Mouse (Mus musculus) adrenal gland, adult 18-20 months (tissue): ENCODE data around the gene Vmn1r103. TPM values are rescaled to one million over a fixed set of nuclear protein-coding genes. Genes with fewer than 3 reads are reported as not detected.
"Not testable (repeated sequence)": the region's sequence is repeated elsewhere in the genome, so short reads cannot be mapped to it uniquely, and the experiment has no call there.

Experiments
- DNase-seq, 2 experiments: peaks; one replicate each; pipeline ENCODE4 v3.0.0; 2021 to 2022; ENCODE audit warnings: low spot score in 2 of 2
- long read RNA-seq, 2 experiments: library from polyadenylated mRNA; stranded (forward); transcript quantifications; one replicate each; pipeline ENCODE4 v2.0.0; 2021
- total RNA-seq, 2 experiments: library from RNA; stranded (reverse); gene quantifications; 1 replicate in 1 of 2; 2 replicates in 1 of 2; pipeline ENCODE4 v1.2.3; 2021

The Vmn1r103 gene
- not detected for total RNA-seq
- long read RNA-seq, experiment 1 = 0 reads
- long read RNA-seq, experiment 2 = 0 reads

GRCm38 (mm10) chr7:20510434-20510833 is at the start of gene Vmn1r103:
Gene Vmn1r103 (minus strand): TSS chr7:20510534.
- not testable (repeated sequence) for DNase-seq

- DNase-seq = not testable (repeated sequence)
Observed at GRCm38 (mm10) chr7:20545657-20546056, 35.3 kb upstream of the Vmn1r103 start, which contains the start of gene Gm5726. Gene Gm5726 (minus strand): TSS chr7:20545757.

GRCm38 (mm10) chr7:20533537-20533936 is 23.2 kb upstream of the Vmn1r103 start, which contains the start of gene Vmn1r104:
Gene Vmn1r104 (plus strand): TSS chr7:20533837.
- not testable (repeated sequence) for DNase-seq

GRCm38 (mm10) chr7:20474825-20475224 is 35.5 kb downstream of the Vmn1r103 start, which contains the start of gene Gm10670:
Gene Gm10670 (minus strand): TSS chr7:20474925.
- not testable (repeated sequence) for DNase-seq

Other genes with a start within 250 kb of the Vmn1r103 start
- gene Gm5890, start 247.7 kb downstream of the Vmn1r103 start, total RNA-seq = not detected
- not detected for gene Gm4133, start 176.5 kb downstream of the Vmn1r103 start, total RNA-seq
- not detected for gene Gm5728, start 135.1 kb downstream of the Vmn1r103 start, total RNA-seq
- gene Vmn1r100, start 92.6 kb downstream of the Vmn1r103 start, total RNA-seq = not detected
- not detected for gene Vmn1r101, start 67.9 kb downstream of the Vmn1r103 start, total RNA-seq
- not detected for gene Gm10670, start 35.6 kb downstream of the Vmn1r103 start, total RNA-seq
- not detected for gene Vmn1r104, start 23.3 kb upstream of the Vmn1r103 start, total RNA-seq
- not detected for gene Gm5726, start 35.2 kb upstream of the Vmn1r103 start, total RNA-seq
- gene Gm4141, start 65.7 kb upstream of the Vmn1r103 start, total RNA-seq = not detected
- not detected for gene Gm4513, start 88.5 kb upstream of the Vmn1r103 start, total RNA-seq
- not detected for gene Vmn1r107, start 158.4 kb upstream of the Vmn1r103 start, total RNA-seq
- gene Vmn1r111, start 192.7 kb upstream of the Vmn1r103 start, total RNA-seq = not detected
- not detected for gene Gm10668, start 220.1 kb upstream of the Vmn1r103 start, total RNA-seq